Mouse (Mus musculus) liver, embryonic 15.5 days (tissue): ENCODE data around the gene Olfr412. TPM values are rescaled to one million over a fixed set of nuclear protein-coding genes. Genes with fewer than 3 reads are reported as not detected.

Source experiments
- ATAC-seq: fragments of 200-750 bp; cut with Nextera tagmentation; 2 replicates; pipeline ENCODE4 v1.8.0; 2017; ENCODE audit warnings: moderate number of reproducible peaks, mild to moderate bottlenecking, moderate library complexity; ENCODE audit not compliant: insufficient read depth
- H3K27ac ChIP-seq: fragments of 300-500 bp; sonication (generic); replicated peaks from 2 replicates; pipeline ENCODE4 v1.5.1; 2015; ENCODE audit warnings: mild to moderate bottlenecking, inconsistent platforms
- H3K27me3 ChIP-seq: fragments of 300-500 bp; sonication (generic); 2 replicates; pipeline ENCODE4 v1.6.1; 2015; ENCODE audit warnings: mild to moderate bottlenecking, inconsistent platforms
- H3K36me3 ChIP-seq: fragments of 300-500 bp; sonication (generic); replicated peaks from 2 replicates; pipeline ENCODE4 v1.6.1; 2015; ENCODE audit warnings: moderate library complexity, mild to moderate bottlenecking, inconsistent platforms
- H3K4me1 ChIP-seq: fragments of 300-500 bp; sonication (generic); replicated peaks from 2 replicates; pipeline ENCODE4 v1.6.1; 2015; ENCODE audit warnings: inconsistent platforms
- H3K4me2 ChIP-seq: fragments of 300-500 bp; sonication (generic); 2 replicates; pipeline ENCODE4 v1.6.1; 2015; ENCODE audit warnings: moderate library complexity, mild to moderate bottlenecking, inconsistent platforms
- H3K4me3 ChIP-seq: fragments of 300-500 bp; sonication (generic); replicated peaks from 2 replicates; pipeline ENCODE4 v1.5.1; 2015; ENCODE audit warnings: mild to moderate bottlenecking, inconsistent platforms
- H3K9ac ChIP-seq: fragments of 300-500 bp; sonication (generic); 2 replicates; pipeline ENCODE4 v1.6.1; 2015; ENCODE audit warnings: moderate library complexity, mild to moderate bottlenecking, inconsistent platforms
- H3K9me3 ChIP-seq: fragments of 300-500 bp; sonication (generic); replicated peaks from 2 replicates; pipeline ENCODE4 v1.6.1; 2016; ENCODE audit warnings: inconsistent platforms
- WGBS: fragments of 180-500 bp; shearing (Covaris S2); methylation state at CpG from one replicate; pipeline ENCODE4 v1.1.7; 2015; ENCODE audit warnings: mixed read lengths; ENCODE audit not compliant: insufficient replicate concordance; 5-methylcytosine and 5-hydroxymethylcytosine counted together
- polyA plus RNA-seq: library from polyadenylated mRNA; unstranded; fragments of >200 nt; fragmentation: Nextera tagmentation; extraction: Ambion mirVana; gene quantifications from 2 replicates; pipeline ENCODE4 v1.2.1, GENCODE M21; 2015

The Olfr412 gene
- polyA plus RNA-seq, 1 experiment from 2014 or later = not detected

DNA sequence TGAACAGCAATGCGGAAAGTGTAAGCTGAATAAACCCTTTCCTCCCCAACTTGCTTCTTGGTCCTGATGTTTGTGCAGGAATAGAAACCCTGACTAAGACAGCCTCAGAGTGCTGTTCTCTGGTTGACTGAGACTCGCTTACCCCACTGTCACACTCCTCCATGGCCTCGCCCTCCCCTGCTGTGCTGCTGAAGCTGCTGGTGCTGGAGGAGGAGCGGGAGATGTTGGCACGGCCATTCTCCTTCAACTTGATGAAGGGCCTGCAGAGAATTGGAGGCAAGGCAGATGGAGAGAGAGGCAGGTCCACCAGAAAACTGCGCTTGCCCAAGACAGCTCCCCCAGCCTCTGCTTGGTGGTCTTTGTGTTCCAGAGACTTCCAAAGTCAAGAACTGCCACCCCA, 31.0 kb downstream of the Olfr412 start:
- Histone ChIP-seq H3K9ac (no peak overlapping the region), H3K9me3 (no peaks in the 10 kb centered on the region), H3K4me3 (no peak overlapping the region), H3K27me3 (no peaks in the 10 kb centered on the region), H3K4me2 (no peak overlapping the region), H3K27ac (no peak overlapping the region), H3K36me3 (no peaks in the 10 kb centered on the region), H3K4me1 (no peaks in the 10 kb centered on the region)
- no peak for ATAC-seq
- WGBS = 69% methylated on average over 6 of the region's 6 CpGs

DNA sequence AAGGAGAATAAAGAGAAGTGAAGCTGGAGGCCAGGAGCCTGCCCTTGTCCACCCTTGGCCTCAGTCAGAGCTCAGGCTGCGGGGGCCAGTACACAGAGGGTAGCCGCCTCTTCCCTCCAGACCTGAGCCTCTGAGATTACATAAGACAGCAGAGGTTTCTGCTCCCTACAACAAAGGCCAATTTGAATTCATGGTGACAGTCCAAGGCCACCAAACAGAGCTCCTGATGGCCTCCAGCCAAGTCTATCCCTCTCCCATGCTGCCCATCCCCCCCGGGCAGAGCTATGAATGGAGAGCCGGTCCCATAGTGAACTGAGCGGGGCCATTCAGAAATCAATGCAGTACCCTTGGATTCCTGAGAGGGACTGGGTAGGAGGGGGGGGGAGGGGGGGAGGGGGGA, 31.6 kb downstream of the Olfr412 start:
- Histone ChIP-seq H3K4me2 (no peak overlapping the region), H3K27me3 (no peaks in the 10 kb centered on the region), H3K36me3 (no peaks in the 10 kb centered on the region), H3K4me1 (no peaks in the 10 kb centered on the region), H3K9me3 (no peaks in the 10 kb centered on the region), H3K4me3 (no peak overlapping the region), H3K9ac (no peak overlapping the region), H3K27ac (no peak overlapping the region)
- ATAC-seq = peak; percentile 78
- 64% methylated on average over 5 of the region's 5 CpGs for WGBS

DNA sequence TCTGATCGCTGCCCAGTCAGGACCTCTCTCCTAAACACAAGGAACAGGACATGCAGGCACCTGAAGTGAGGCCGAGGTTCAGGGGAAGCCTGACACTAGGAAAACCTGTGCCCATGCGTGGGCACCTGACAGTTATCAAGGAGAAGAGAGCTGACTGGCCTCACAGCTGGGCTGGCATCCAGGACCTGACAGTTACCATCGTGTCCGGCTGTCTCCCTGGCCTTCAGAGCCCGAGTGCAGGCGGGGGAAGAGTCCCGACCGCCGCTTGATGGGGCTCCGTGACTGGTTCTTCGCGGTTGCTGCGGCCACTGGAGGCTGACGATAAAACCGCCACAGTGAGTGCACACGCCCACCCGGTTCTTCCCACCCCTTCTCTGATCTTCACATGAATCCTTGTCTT, 33.7 kb downstream of the Olfr412 start:
- 72% methylated on average over 18 of the region's 18 CpGs for WGBS
- Histone ChIP-seq H3K9me3 (no peaks in the 10 kb centered on the region), H3K4me3 (no peak overlapping the region), H3K4me2 (no peak overlapping the region), H3K27ac (no peak overlapping the region), H3K9ac (no peak overlapping the region), H3K36me3 (no peaks in the 10 kb centered on the region), H3K4me1 (no peaks in the 10 kb centered on the region), H3K27me3 (no peaks in the 10 kb centered on the region)
- ATAC-seq = no peak

DNA sequence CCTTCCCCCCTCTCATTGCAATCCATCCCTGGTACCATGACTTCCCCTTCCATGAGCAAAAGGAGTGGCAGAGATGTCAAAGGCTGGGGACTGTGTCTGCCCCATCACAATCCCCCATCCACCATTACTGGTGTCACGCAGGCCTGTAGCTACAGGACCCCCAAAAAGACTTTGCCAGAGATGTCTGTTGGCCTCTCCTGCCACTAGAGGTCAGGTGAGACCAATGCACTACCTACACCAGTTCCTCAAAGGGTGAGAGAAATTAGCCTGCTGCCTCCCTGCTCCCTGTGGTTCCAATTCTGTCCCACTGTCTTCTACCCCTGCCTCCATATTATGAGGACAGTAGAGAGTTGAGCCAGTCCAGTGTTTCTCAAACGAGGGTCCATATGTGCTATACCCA, 40.3 kb downstream of the Olfr412 start:
- H3K9me3 ChIP-seq = no peaks in the 10 kb centered on the region
- H3K36me3 ChIP-seq = no peaks in the 10 kb centered on the region
- no peaks in the 10 kb centered on the region for H3K4me1 ChIP-seq
- H3K9ac ChIP-seq = no peak overlapping the region
- ATAC-seq = no peak
- no peak overlapping the region for H3K4me2 ChIP-seq
- no peak overlapping the region for H3K27ac ChIP-seq
- no peak overlapping the region for H3K4me3 ChIP-seq
- no peaks in the 10 kb centered on the region for H3K27me3 ChIP-seq
- WGBS = 26% methylated on average over 2 of the region's 2 CpGs

DNA sequence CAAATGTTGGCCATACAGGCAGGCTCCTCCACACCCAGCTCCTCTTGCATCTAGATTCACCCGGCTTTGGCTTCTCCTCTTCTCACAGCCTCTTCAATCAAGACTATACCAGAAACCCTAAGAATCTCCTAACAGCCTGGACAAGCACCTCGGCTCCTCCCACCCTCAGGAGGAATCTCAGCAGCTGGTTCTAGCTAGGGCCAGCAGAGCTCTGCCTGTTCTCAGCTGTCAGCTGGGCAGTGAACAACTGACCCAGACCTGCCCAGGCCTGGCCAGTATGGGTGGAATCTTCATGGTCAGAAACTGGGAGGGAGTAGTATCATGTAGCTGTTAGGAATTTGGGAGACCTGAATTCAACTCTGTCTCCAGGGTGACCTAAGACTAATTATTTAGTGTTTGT, 42.3 kb downstream of the Olfr412 start:
- ATAC-seq = no peak
- Histone ChIP-seq H3K27me3 (no peaks in the 10 kb centered on the region), H3K4me1 (no peaks in the 10 kb centered on the region), H3K9ac (no peak overlapping the region), H3K4me2 (no peak overlapping the region), H3K4me3 (no peak overlapping the region), H3K9me3 (no peaks in the 10 kb centered on the region), H3K36me3 (no peaks in the 10 kb centered on the region), H3K27ac (no peak overlapping the region)
- 44% methylated on average over 2 of the region's 2 CpGs for WGBS

DNA sequence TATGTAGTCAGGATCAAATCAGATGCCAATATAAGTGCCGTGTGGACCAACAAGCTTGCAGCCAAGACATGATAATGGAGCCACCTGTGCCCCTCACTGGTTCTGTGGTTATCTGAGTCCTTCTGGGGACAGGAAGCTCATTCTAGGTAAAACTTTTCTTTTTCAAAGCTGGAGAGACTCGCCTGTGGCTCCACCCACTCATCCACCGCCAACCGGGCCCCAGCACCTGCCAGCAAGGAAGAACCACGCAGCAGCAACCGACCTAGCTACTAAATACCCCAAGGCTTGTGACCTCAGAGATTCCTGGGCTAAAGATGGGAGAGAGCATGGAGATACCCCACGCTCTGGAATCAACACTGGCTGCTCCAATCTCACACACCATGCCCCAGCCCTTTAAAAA, 43.3 kb downstream of the Olfr412 start:
- H3K4me3 ChIP-seq = no peak overlapping the region
- H3K9ac ChIP-seq = no peak overlapping the region
- no peak overlapping the region for H3K4me2 ChIP-seq
- no peaks in the 10 kb centered on the region for H3K36me3 ChIP-seq
- no peaks in the 10 kb centered on the region for H3K4me1 ChIP-seq
- H3K27me3 ChIP-seq = no peaks in the 10 kb centered on the region
- WGBS = 59% methylated on average over 7 of the region's 7 CpGs
- H3K9me3 ChIP-seq = no peaks in the 10 kb centered on the region
- H3K27ac ChIP-seq = no peak overlapping the region
- ATAC-seq = no peak

DNA sequence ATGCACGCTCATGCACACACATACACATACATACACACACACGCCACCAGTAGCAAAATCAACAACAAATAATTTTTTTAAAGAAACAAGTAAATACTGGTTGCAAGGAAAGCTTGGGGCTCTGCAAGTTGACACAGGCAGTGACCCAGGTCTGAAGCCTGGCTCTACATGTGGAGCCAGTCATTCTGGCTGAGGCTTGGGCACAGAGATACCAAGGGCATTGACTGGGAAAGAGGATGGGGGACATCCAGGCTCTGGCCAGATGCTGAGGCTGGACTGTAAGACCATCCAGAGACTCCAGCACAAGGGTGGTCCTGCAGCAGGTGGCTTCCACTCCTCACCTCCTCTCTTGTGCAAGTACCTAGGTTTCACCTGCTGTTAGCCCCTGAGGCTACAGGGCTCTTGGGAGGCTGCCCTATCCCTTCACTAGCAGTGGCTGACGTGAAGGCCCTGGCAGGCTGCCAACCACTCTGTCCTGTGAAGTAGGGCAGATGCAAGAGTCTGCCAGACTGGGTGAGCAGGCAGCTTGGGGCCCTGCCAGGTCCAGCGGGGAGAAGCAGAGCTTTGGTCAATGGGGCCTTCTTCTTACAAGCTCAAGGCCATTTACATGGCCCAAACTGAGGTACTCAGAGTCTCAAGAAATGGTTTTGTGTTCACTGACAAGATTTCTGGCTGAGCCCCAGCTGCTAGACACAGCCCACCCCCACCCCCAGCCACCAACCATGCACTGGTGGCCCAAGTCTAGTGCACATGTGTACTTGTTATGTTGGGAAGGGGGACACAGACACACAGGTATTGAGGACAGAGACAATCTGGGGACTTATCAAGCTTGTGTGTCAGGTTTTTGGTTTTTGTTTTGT, 46.9 kb downstream of the Olfr412 start:
- ATAC-seq = 0 out of 2 replicates have a peak, but pooled peaks have one; percentile 34
- Histone ChIP-seq H3K4me2 (no peak overlapping the region), H3K27ac (no peak overlapping the region), H3K9ac (no peak overlapping the region), H3K4me3 (no peak overlapping the region), H3K27me3 (no peaks in the 10 kb centered on the region), H3K4me1 (no peaks in the 10 kb centered on the region), H3K36me3 (no peaks in the 10 kb centered on the region), H3K9me3 (no peaks in the 10 kb centered on the region)
- 49% methylated on average over 4 of the region's 4 CpGs for WGBS

DNA sequence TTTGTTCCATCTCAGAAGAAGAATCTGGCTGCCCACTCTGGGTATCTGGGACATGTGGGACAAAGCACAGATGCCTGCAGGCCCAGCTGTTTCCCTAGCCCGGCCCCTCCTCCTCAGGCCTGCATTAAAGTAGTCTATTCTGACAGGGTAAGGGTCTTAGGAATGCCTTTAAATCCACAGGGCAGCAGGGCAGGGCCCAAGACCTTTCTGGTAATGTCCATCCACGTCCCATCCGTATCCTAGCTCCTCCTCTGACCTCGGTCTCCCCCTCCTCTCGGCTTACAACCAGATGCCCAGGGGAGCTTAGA, 47.5 kb downstream of the Olfr412 start:
- no peaks in the 10 kb centered on the region for H3K9me3 ChIP-seq
- H3K4me1 ChIP-seq = no peaks in the 10 kb centered on the region
- H3K9ac ChIP-seq = no peak overlapping the region
- no peaks in the 10 kb centered on the region for H3K36me3 ChIP-seq
- H3K27me3 ChIP-seq = no peaks in the 10 kb centered on the region
- H3K4me2 ChIP-seq = no peak overlapping the region
- no peak overlapping the region for H3K27ac ChIP-seq
- WGBS = 73% methylated on average over 5 of the region's 5 CpGs
- H3K4me3 ChIP-seq = no peak overlapping the region
- no peak for ATAC-seq

DNA sequence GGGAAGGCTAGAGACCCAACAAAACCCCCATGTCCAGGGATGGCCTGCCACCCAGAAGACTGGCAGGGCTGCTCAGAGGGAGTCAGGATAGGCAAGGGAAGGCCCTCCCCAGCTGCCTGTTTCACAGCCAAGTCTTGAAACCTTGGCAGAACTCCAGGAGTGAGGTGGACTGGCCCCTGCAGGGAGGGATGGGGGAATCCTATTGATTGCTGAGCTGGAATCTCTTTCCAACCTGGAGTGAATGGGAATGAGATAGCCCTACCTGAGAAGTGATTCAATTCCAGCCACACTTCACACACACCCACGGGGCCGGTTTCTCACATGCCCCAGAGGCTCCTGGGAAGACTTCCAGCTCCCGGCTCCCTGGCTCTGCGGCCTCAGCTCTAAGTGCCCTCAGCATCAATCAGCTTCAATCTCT, 47.9 kb downstream of the Olfr412 start:
- Histone ChIP-seq H3K4me2 (no peak overlapping the region), H3K4me1 (no peaks in the 10 kb centered on the region), H3K36me3 (no peaks in the 10 kb centered on the region), H3K4me3 (no peak overlapping the region), H3K27ac (no peak overlapping the region), H3K27me3 (no peaks in the 10 kb centered on the region), H3K9me3 (no peaks in the 10 kb centered on the region), H3K9ac (no peak overlapping the region)
- ATAC-seq = no peak
- WGBS = 58% methylated on average over 4 of the region's 4 CpGs

DNA sequence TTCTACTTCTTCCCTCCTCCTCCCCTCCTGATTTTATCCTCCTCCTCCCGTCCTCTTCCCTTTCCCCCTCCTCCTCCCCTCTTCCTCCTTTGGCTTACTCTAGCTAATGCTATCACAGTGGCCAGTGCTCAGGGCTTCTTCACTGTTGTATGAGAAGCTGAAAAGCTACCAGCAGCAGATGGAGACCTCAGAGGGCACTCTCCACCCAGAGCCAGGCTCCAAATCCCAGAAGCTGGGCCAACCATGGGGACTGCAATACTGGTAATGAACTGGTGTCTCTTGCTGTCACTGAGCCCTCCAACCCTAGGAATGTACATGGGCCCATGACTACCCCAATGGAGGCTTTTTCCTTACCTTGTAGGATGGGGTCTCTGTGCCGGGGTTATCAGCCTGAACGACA, 50.1 kb downstream of the Olfr412 start:
- 43% methylated on average over 3 of the region's 3 CpGs for WGBS
- H3K36me3 ChIP-seq = no peaks in the 10 kb centered on the region
- no peak overlapping the region for H3K27ac ChIP-seq
- H3K9me3 ChIP-seq = no peaks in the 10 kb centered on the region
- no peak overlapping the region for H3K4me2 ChIP-seq
- no peaks in the 10 kb centered on the region for H3K4me1 ChIP-seq
- ATAC-seq = no peak
- H3K4me3 ChIP-seq = no peak overlapping the region
- H3K9ac ChIP-seq = no peak overlapping the region
- H3K27me3 ChIP-seq = no peaks in the 10 kb centered on the region

DNA sequence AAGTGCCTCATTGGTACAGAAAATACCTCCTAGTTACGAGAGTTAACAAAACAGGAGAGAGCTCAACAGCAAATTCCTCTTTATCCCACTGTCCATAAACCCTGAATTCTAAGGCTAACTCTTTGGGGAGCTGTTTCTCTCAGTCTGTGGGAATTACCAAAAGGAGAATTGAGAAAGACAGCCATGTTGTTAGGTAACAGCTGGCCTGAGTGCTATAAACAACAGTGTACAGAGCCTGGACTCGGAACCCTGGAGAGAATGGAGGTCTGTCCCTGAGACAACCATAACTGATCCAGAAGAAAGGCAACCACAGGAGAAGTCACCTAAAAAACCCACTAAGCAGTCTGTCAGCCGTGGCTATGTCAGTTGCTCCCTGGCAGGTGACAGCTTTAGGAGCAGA, 50.6 kb downstream of the Olfr412 start:
- WGBS = 56% methylated on average over 3 of the region's 3 CpGs
- no peak overlapping the region for H3K4me2 ChIP-seq
- no peak for ATAC-seq
- no peaks in the 10 kb centered on the region for H3K4me1 ChIP-seq
- H3K9me3 ChIP-seq = no peaks in the 10 kb centered on the region
- H3K9ac ChIP-seq = no peak overlapping the region
- H3K36me3 ChIP-seq = no peaks in the 10 kb centered on the region
- H3K4me3 ChIP-seq = no peak overlapping the region
- no peaks in the 10 kb centered on the region for H3K27me3 ChIP-seq
- H3K27ac ChIP-seq = no peak overlapping the region

DNA sequence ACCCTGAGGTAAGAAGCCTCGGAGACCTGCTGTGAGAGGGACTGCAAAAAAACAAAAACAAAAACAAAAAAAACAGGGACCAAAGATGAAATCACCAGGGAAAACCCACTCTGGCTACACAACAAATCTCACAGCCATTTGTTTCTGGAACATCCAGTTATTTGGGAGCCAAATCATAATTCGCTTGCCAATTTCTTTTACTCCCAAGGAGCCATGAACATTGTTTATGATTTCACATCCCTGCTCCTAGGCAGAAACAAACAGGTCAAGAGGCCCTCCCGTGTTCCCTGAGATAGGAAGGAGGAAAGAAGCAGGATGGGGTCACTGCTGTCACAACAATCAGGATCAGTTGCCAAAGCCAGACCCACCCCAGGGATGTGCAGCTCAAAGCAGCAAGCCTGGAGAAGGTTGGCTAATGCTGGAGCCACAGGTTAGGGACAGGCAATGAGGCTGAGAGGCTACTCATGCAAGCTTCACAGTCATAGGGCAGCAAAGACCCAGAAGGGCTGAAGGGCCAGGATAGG, 51.6 kb downstream of the Olfr412 start:
- H3K4me1 ChIP-seq = no peaks in the 10 kb centered on the region
- 69% methylated on average over 3 of the region's 3 CpGs for WGBS
- no peak overlapping the region for H3K4me3 ChIP-seq
- no peaks in the 10 kb centered on the region for H3K36me3 ChIP-seq
- no peaks in the 10 kb centered on the region for H3K27me3 ChIP-seq
- H3K9ac ChIP-seq = no peak overlapping the region
- ATAC-seq = no peak
- no peaks in the 10 kb centered on the region for H3K9me3 ChIP-seq
- H3K4me2 ChIP-seq = no peak overlapping the region
- no peak overlapping the region for H3K27ac ChIP-seq
